Mouse (Mus musculus) erythroblast, embryonic 14.5 days (primary cell): ENCODE data around the gene Sgms1. TPM values are rescaled to one million over a fixed set of nuclear protein-coding genes. Genes with fewer than 3 reads are reported as not detected.

Source experiments
- H3K27me3 ChIP-seq: 2 replicates; pipeline ENCODE4 v1.6.1; 2012; ENCODE audit warnings: inconsistent platforms; ENCODE audit not compliant: control insufficient read depth
- H3K36me3 ChIP-seq: 2 replicates; pipeline ENCODE4 v1.6.1; 2012; ENCODE audit warnings: mild to moderate bottlenecking, inconsistent platforms; ENCODE audit not compliant: control insufficient read depth
- H3K4me1 ChIP-seq: 2 replicates; pipeline ENCODE4 v1.6.1; 2012; ENCODE audit warnings: inconsistent platforms; ENCODE audit not compliant: control insufficient read depth
- H3K4me3 ChIP-seq: replicated peaks from 2 replicates; pipeline ENCODE3; 2012; ENCODE audit warnings: moderate library complexity, mild to moderate bottlenecking, inconsistent platforms
- H3K9me3 ChIP-seq: 2 replicates; pipeline ENCODE4 v1.6.1; 2012; ENCODE audit warnings: low read length, inconsistent platforms, mixed read lengths; ENCODE audit not compliant: control insufficient read depth
- GATA1 ChIP-seq: IDR thresholded peaks from 2 replicates; pipeline ENCODE4 v1.6.1; 2012; ENCODE audit warnings: low read length, inconsistent platforms, mixed read lengths
- TAL1 ChIP-seq: IDR thresholded peaks from 3 replicates; pipeline ENCODE4 v1.6.1; 2012; ENCODE audit warnings: low read length, inconsistent platforms, mixed read lengths
- polyA plus RNA-seq: library from polyadenylated mRNA; stranded (reverse); fragments of >175 nt; gene quantifications from 2 replicates; pipeline ENCODE4 v1.2.3, GENCODE M21; 2012

Gene Sgms1
- polyA plus RNA-seq, 1 experiment: 0.28 TPM

GRCm38 (mm10) chr19:32280380-32280779 lies 109.1 kb downstream of the Sgms1 start:
- Histone ChIP-seq H3K27me3 (no peaks in the 10 kb centered on the region), H3K36me3 (no peaks in the 10 kb centered on the region), H3K4me3 (no peak overlapping the region), H3K4me1 (peaks cover 37% of the 10 kb centered on the region), H3K9me3 (no peaks in the 10 kb centered on the region)
- TF ChIP-seq TAL1 (no peak), GATA1 (no peak)

GRCm38 (mm10) chr19:32279400-32279799 lies 110.1 kb downstream of the Sgms1 start:
- TF ChIP-seq TAL1: no peak
- TF ChIP-seq GATA1: no peak
- Histone ChIP-seq H3K4me3 (no peak overlapping the region), H3K4me1 (peaks cover 47% of the 10 kb centered on the region), H3K27me3 (no peaks in the 10 kb centered on the region), H3K9me3 (no peaks in the 10 kb centered on the region), H3K36me3 (no peaks in the 10 kb centered on the region)

DNA sequence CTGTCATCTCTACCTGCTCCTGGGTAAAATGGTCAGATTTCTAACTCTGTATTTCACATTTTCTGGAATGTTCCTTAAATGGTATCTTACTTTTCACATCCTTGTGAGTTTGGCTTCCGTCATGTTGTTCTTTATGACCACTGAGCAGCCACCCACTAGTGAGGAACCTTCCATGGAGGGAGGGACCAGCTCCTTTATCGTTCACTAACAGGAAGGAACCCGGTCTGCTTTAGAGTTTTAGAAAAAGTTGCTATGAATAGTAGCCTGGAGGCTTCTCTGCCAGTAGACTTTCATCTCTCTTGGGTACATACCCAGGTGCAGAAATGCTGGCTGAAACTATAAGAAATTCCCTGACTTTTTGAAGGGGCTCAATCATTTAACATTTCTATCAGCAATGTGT lies 111.6 kb downstream of the Sgms1 start:
- no peaks in the 10 kb centered on the region for H3K9me3 ChIP-seq
- no peaks in the 10 kb centered on the region for H3K36me3 ChIP-seq
- H3K4me3 ChIP-seq: no peak overlapping the region
- H3K27me3 ChIP-seq: no peaks in the 10 kb centered on the region
- peaks cover 62% of the 10 kb centered on the region for H3K4me1 ChIP-seq
- TF ChIP-seq TAL1: no peak
- TF ChIP-seq GATA1: no peak

DNA sequence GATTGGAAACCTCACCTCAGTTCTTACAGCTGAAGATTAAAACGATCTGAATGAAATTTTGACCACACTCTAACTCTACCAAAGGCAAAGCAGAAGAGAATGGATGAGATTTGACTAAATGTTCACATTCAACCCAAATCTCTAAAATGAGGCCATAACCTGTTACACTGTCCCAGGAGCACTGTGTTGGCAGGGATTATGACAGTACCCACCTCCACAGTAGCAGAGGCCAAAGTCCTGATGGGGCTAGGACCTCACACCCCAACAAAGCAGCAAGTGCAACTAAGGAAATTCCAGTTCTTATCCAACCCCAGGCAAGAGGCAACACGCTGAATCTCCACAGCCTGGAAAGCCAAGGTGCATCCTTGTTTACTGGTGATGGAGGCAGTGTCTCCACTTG lies 112.2 kb downstream of the Sgms1 start:
- TF ChIP-seq TAL1 (no peak), GATA1 (no peak)
- Histone ChIP-seq H3K36me3 (no peaks in the 10 kb centered on the region), H3K9me3 (no peaks in the 10 kb centered on the region), H3K27me3 (no peaks in the 10 kb centered on the region), H3K4me3 (no peak overlapping the region), H3K4me1 (peaks cover 68% of the 10 kb centered on the region)

DNA sequence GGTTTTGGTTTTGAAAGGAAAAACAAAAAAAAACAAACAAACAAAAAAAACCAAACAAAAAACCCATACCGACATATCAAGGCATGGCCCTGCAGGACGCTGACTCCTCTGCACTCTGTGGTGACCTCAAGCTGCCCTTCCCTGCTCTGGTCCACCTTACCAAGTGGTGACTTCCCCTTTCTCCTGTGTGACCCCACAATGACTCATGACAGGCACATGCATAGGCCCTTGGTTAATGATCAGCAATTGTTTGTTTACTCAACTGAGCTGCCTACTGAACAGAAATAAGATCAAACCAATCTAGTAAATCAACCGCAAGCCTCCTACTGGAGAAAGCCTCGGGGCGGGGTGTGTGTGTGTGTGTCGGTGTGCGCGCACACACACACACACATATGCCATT lies 112.7 kb downstream of the Sgms1 start:
- Histone ChIP-seq H3K4me3 (no peak overlapping the region), H3K27me3 (no peaks in the 10 kb centered on the region), H3K36me3 (no peaks in the 10 kb centered on the region), H3K9me3 (no peaks in the 10 kb centered on the region), H3K4me1 (peaks cover 73% of the 10 kb centered on the region)
- no peak for TF ChIP-seq TAL1
- no peak for TF ChIP-seq GATA1

GRCm38 (mm10) chr19:32276263-32276662 lies 113.3 kb downstream of the Sgms1 start:
- no peaks in the 10 kb centered on the region for H3K27me3 ChIP-seq
- TF ChIP-seq TAL1 (no peak), GATA1 (no peak)
- peaks cover 75% of the 10 kb centered on the region for H3K4me1 ChIP-seq
- no peaks in the 10 kb centered on the region for H3K36me3 ChIP-seq
- no peak overlapping the region for H3K4me3 ChIP-seq
- H3K9me3 ChIP-seq: no peaks in the 10 kb centered on the region

DNA sequence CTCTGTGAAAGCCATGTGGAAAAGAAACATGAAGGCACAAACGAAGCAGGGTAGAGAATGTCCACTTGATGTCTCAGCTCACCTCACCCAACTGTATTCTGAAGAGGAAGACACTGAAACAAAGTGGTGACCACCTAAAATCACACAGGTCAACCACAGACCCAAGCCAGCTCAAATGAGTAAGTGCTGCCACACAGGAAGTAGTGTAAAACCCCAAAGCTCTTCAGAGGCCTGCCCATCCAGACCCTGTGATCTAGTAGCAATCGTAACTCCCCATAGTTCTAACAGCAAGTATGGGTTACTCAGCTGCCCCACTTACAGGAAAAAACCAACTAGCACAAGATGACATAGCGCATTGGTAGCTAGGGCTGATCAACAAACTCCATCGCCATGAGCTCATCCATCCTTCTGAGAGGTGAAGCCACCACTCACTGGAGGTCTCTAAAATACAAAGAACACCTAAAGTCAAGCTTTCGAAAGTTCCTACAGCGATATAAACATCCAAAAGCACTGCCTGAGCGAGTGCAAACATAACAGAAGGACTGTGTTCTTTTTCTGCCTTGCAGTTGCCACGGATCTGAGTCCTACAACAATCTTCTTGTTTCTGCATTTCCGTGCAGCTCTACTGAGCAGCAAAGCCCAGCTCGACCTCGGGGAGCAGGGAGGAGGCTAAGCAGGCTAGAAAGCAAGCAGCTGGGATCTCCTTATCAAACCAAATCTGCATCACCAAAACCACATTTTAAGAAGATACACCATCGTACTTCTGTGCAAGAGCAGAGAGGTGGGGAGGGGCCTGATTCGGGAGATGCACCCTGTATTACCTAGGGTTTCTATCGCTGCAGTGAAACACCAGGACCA lies 114.2 kb downstream of the Sgms1 start:
- H3K4me3 ChIP-seq: no peak overlapping the region
- no peaks in the 10 kb centered on the region for H3K9me3 ChIP-seq
- TF ChIP-seq GATA1: no peak
- TF ChIP-seq TAL1: no peak
- no peaks in the 10 kb centered on the region for H3K27me3 ChIP-seq
- H3K4me1 ChIP-seq: peaks cover 81% of the 10 kb centered on the region
- H3K36me3 ChIP-seq: no peaks in the 10 kb centered on the region

DNA sequence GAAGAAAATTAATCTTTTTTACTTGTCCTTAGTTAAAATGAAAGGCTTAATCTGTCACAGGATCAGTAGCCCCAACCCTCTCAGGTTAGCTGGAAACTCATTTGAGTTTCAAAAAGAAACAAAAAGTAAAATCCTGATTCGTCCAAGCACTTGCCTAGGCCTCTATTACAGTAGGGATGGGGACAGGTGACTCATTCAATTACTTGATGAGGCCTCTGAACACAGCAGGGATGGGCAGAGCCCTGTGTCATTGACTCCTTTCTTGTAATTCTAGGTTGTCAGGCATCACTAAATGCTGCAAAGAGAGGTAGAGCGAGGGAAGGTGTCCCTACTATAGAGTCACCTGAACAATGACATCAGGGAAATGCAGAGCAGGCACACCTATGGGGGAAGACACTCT lies 115.4 kb downstream of the Sgms1 start:
- Histone ChIP-seq H3K4me1 (peaks cover 84% of the 10 kb centered on the region), H3K4me3 (no peak overlapping the region), H3K27me3 (no peaks in the 10 kb centered on the region), H3K36me3 (no peaks in the 10 kb centered on the region), H3K9me3 (no peaks in the 10 kb centered on the region)
- TF ChIP-seq GATA1: no peak
- TF ChIP-seq TAL1: no peak

DNA sequence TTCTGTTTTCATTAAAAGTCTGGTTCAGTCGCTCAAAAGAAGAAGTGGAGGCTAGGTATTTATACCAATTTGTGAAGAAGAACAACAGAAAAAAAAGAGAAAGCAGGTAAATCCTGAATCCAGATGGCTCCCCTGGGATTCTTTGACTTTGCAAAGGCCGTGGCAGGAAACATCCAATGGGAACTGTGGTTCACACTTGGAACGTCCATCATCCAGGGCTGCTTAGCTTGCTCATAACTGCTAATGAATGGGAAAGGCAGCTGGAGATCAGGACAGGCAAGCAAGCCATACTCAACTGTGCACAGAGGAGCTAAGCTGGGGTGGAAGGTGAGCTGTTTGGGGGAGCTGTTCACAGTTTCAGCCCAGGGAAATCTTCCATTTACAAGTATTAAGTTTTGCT lies 115.8 kb downstream of the Sgms1 start:
- no peak for TF ChIP-seq TAL1
- TF ChIP-seq GATA1: no peak
- H3K4me1 ChIP-seq: peaks cover 84% of the 10 kb centered on the region

More for the DNA sequence above, 115.8 kb downstream of the Sgms1 start:
- Histone ChIP-seq H3K27me3 (no peaks in the 10 kb centered on the region), H3K36me3 (no peaks in the 10 kb centered on the region), H3K4me3 (no peak overlapping the region), H3K9me3 (no peaks in the 10 kb centered on the region)
